Mouse (Mus musculus) spleen, postnatal 0 days (tissue): ENCODE results near the gene Efcab7. TPM values are rescaled to one million over a fixed set of nuclear protein-coding genes. Genes with fewer than 3 reads are reported as not detected.

Experiments
- polyA plus RNA-seq: library from polyadenylated mRNA; unstranded; fragments of >200 nt; fragmentation: Nextera tagmentation; extraction: Ambion mirVana; gene quantifications from 2 replicates; pipeline ENCODE4 v1.2.1, GENCODE M21; 2015

The Efcab7 gene
- 9.6 TPM in 2 replicates for polyA plus RNA-seq

DNA sequence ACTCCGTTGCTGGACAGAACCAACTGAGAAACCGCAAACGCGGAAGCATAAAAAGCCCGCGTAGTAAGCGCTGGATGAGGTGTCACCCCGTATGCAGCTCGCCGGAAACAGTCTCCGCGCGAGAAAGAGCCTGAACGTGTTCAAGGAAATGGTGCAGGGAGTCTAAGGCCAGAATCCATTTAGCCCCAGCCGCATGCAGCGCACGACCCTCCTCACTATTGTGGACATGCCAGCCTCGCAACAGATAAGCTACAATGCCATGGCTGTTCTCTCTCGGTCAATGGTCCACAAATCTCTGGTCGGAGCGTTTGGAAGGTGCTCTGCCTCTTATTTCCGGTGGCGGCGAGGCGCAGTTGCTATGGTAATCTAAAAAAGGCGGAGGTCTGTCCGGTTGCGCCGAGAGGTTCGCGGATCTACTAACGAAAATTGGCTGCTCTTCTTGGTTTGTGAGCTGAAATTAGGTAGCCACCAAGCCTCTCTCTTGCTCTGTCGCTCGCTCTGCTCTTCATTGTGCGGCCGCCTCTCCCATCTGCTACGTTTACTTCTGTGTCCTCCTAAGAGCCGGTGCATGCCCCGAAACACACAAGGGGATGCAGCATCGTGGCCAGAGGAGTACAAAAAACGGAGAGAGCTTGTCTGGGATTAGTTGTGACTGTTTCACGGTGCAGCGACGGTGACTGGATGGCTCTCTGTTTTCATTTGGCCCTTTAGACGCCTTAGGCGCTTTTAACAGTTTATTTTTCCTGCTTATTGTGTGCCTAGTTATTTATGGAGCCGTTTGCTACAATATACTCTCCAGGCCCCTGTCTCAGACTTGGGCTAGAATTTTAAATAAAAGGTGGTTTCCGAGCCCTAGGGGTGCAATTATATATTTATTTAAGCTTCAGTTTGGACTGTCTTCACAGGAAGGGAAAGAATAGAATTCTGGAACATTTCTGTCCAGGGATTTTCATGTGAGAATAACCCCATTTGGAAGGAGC, at the start of gene Efcab7:
Efcab7 (plus strand) TSS at position 105 of the 980 bp plus-strand sequence.

DNA sequence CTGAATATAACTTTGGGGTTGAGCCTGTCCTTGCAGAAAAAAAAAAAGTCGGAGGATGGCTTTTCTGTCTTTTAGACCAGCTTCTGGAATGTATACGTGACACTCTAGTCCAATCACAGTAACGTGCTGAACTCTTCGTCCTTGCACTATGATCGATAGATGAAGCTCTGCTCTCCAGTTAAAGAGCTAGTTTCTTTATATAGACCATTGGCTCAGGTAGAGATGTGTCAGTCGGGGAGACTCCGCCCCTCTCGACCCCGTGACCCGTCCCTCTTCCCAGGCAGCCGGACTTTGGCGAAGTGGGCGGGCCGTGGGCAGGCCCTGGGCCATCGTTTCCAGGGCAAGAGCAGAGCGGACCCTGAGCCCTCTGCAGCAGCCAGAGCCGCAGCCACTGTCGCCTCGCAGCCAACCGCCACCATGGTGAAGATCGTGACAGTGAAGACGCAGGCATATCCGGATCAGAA, 100.2 kb downstream of the Efcab7 start, which contains the start of gene Pgm1:
Pgm1 (plus strand) TSS at position 266 of the 464 bp plus-strand sequence.

DNA sequence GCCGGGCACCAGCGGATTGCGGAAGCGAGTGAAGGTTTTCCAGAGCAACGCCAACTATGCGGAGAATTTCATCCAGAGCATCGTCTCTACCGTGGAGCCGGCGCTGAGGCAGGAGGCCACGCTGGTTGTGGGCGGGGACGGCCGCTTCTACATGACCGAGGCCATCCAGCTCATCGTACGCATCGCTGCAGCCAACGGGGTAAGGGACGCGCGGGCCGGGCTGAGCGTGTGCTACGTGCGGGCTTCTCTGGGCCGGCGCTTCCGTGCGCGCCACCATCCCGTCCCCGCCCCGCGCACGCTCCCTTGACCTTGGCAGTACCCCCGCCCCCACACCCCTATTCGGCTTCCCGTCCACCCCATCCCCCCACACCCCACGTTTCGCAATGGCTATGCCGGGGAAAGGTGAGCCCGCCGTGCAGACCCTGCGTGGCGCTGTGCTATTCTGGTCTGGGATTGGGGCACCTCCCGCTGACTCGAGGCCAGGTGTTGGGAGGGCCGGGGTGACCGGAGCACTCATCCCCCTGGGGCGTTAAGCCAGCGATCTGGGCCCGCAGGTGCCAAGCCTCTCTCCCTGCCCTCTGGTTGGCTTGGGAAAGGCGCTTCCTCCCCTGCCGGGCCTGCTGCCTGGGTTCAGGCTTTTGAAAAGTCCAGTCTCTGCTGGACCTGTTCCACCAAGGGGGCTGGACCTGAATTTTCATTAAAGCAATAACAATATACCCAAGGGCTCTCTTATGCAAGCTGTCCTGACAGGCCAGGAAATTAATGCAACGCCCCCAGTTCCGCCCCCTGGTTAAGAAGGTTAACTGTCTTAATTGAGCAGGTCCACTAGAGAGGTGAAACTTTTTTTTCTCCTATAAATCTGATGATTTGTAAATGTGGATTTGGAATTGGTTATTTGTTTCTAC, 100.9 kb downstream of the Efcab7 start, which contains the start of gene Itgb3bp:
Itgb3bp (minus strand) TSS at position 201 of the 905 bp plus-strand sequence.

Other genes with a start within 250 kb of the Efcab7 start
- not detected in 2 replicates for gene Foxd3, start 172.9 kb upstream of the Efcab7 start, polyA plus RNA-seq
- gene Alg6, start 113.5 kb upstream of the Efcab7 start, polyA plus RNA-seq = 11.3 and 12.2 TPM in 2 replicates
- 11.3 and 15.4 TPM in 2 replicates for gene Pgm1, start 100.2 kb downstream of the Efcab7 start, polyA plus RNA-seq
- gene Itgb3bp, start 100.6 kb downstream of the Efcab7 start, polyA plus RNA-seq = 23.4 and 24.4 TPM in 2 replicates